Mouse (Mus musculus) olfactory bulb, adult 2 months (tissue): ENCODE results near the gene Insrr.

Source experiments
- CTCF ChIP-seq: fragments of 200-500 bp; IDR thresholded peaks from 2 replicates; pipeline ENCODE4 v1.5.1; 2012; ENCODE audit warnings: low read depth, mild to moderate bottlenecking, low read length, moderate library complexity; ENCODE audit not compliant: insufficient read depth
- POLR2A ChIP-seq: fragments of 200-500 bp; IDR thresholded peaks from 2 replicates; pipeline ENCODE4 v1.6.1; 2012; ENCODE audit warnings: mild to moderate bottlenecking, low read depth, low read length, moderate library complexity; ENCODE audit not compliant: insufficient read depth

GRCm38 (mm10) chr3:87804038-87804677 lies 7.4 kb downstream of the Insrr start:
- TF ChIP-seq POLR2A: no peak
- no peak for TF ChIP-seq CTCF
